Mouse (Mus musculus): ENCODE results near the gene Mmaa. TPM values are rescaled to one million over a fixed set of nuclear protein-coding genes. Genes with fewer than 3 reads are reported as not detected.

Gene Mmaa
- 10 to 100 TPM; 26.6 to 29.5 TPM for total RNA-seq (2021)
- long read RNA-seq, experiment 1, full-length matches to known transcripts, result 8 of 22 reads
- long read RNA-seq, experiment 1, partial matches to known transcripts, result 12 of 22 reads
- long read RNA-seq, experiment 1, other reads (novel, unspliced or antisense), result 2 of 22 reads
- long read RNA-seq, experiment 2, full-length matches to known transcripts, result 3 of 22 reads
- long read RNA-seq, experiment 2, partial matches to known transcripts, result 13 of 22 reads
- long read RNA-seq, experiment 2, other reads (novel, unspliced or antisense), result 6 of 22 reads

DNA sequence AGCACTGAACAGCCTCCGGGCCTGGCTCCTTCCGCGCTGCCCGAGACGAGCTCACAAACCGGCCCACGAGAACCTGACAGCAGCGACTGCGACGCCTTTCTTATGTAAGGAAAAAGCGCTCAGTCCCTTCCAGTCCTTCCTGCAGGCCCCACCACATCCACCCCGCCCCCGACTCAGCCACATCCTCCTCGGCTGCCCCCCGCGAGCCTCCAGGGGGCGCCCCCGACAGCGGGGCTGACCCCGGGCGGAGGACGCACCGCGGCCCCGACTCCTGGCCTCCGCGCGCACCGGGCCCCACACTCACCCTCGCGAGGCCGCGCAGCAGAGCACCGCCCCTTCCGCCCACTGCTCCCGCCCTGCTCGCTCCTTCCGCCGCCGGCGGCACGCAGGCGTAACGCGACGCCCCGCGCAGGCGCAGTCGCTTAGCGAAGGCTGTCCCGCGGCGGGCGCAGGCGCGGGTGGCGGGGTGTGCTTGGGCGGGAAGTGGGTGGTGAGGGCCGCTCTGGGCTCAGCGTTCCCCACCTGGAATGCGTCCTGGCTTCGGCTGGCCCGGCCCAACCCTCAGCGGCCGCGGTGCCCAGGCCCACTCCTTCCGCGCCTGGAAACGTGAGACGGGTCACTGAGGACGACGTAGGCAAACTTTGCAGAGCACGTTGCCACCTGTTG is at the start of gene Mmaa:
Mmaa (minus strand) TSS at position 328 of the 666 bp plus-strand sequence.
- Histone ChIP-seq H3K4me3 (peak within 1 kb of the TSS; percentile 75), H3K27ac (peak within 1 kb of the TSS; percentile 98)
- intact Hi-C loops (cut with DNase I), result loop anchor here (1.0 to 5.0 kb wide), 6 partner anchors 105 to 474 kb away; partner anchors contain the start of genes Lsm6, Otud4 and Smad1
- peak; percentile 97 for DNase-seq (ENCODE audit: extremely low spot score in 1 of 2, low spot score in 2 of 2)
- peak; percentile 60 for TF ChIP-seq CTCF (IDR thresholded peaks at IDR 0.05)

DNA sequence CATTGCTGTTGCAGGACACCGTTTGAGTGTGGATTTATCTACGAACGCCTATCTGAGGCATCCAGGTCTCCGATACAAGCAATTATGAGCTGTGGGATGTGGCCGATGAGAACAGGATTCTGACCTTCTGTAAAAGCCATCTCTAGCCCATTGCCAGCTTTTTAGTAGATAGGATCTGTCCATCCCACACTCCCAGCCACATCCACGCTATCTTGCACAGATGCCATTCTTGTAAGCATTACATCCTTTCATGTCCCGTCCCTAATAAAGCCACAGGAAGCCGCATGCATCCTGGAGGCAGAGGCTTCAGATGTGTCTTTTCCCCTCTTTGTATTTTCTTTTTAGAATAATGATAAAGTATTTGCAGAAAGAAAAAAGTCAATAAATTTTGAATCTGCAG is 46.5 kb upstream of the Mmaa start:
- TF ChIP-seq CTCF (IDR thresholded peaks at IDR 0.05), result no peak
- no peak overlapping the region for H3K27ac ChIP-seq
- DNase-seq (ENCODE audit: extremely low spot score in 1 of 2, low spot score in 2 of 2), result no peak
- no peak overlapping the region for H3K4me3 ChIP-seq
- intact Hi-C loops (cut with DNase I), result no loop called here

DNA sequence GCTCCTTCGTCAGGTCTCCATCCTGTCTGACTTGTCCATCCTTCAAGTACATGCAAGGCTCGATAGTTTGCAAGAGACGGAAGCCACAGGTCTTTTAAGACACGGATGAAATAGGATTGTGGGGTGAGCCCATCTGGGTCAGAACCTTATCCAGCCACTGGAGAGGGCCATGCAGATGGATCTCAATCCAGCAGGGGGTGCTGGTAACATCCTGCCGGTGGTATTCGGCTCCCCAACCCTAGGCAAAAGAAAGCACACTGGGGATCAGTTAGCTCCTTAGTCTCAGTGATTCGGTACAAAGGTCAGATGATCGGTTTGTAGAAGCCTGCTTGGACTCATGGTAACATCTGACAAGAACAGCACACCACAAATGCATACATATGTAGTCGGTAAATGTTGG is 44.8 kb upstream of the Mmaa start:
- intact Hi-C loops (cut with DNase I), result loop anchor here (2.0 kb wide), 1 partner anchor 59 kb away; the partner anchor contains the start of gene Smad1
- TF ChIP-seq CTCF (IDR thresholded peaks at IDR 0.05), result peak; percentile 65
- Histone ChIP-seq H3K4me3 (no peak overlapping the region), H3K27ac (no peak overlapping the region)
- no peak for DNase-seq (ENCODE audit: extremely low spot score in 1 of 2, low spot score in 2 of 2)

DNA sequence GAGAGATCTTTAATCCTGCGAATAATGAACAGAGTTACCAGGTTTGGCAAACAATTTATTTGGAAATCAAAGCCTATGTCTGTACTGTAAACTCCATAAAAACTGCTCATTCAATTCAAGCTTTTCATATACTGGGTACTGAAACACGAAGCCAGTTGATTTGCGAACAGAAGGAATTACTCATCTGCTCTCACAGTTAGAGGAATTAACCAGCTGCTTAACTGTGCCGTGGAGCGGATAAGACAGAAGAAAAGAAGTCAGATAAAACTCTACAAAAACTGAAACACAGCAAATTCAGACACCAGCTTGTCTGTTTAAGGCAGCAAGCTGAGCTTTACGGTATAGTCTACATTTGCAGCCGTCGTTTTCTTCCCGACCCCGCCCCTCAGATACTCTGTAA is 43.9 kb upstream of the Mmaa start:
- DNase-seq (ENCODE audit: extremely low spot score in 1 of 2, low spot score in 2 of 2), result peak in 1 of 2 experiments; percentile 5
- Histone ChIP-seq H3K4me3 (no peak overlapping the region), H3K27ac (no peak overlapping the region)
- TF ChIP-seq CTCF (IDR thresholded peaks at IDR 0.05), result no peak
- intact Hi-C loops (cut with DNase I), result loop anchor here (2.0 kb wide), 1 partner anchor 60 kb away; the partner anchor contains the start of gene Smad1

DNA sequence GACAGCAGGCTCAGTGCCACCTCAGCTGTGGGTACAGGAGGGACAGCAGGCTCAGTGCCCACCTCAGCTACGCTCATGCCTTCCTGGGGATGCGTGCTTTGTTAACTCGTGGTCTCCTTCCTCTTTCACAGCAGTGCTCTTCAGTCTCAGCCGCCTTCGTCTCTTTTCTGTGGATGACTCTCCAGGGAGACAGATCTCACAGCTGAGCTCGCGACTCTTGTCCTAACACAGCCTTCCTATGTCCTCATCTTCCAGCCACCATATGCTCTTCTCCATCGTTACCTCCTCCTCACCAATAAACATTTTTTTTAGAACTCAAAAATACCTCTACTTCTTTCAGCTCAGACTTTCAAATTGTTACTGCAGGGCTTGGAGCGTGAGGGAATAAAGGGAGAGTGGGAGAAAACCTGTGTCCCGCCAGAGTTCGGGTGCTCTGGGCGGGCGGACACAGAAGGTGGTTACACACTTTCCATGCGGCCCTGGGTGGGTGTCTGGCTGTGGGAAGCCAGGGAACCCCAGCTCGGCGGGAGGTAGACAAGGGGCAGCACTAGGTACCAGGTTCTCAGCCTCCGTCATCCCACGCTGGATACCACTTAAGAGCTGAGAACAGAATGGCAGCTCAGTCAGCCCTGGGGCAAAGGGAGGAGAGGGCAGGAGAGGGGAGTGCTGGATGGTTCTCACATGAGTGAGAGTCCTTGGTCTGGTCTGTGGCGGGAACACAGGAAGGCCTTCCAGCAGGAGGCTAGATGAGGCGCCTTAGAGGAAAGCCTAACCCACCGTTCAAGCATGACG is 37.6 kb upstream of the Mmaa start:
- no peak for DNase-seq (ENCODE audit: extremely low spot score in 1 of 2, low spot score in 2 of 2)
- Histone ChIP-seq H3K4me3 (no peak overlapping the region), H3K27ac (no peak overlapping the region)
- intact Hi-C loops (cut with DNase I), result no loop called here
- no peak for TF ChIP-seq CTCF (IDR thresholded peaks at IDR 0.05)

DNA sequence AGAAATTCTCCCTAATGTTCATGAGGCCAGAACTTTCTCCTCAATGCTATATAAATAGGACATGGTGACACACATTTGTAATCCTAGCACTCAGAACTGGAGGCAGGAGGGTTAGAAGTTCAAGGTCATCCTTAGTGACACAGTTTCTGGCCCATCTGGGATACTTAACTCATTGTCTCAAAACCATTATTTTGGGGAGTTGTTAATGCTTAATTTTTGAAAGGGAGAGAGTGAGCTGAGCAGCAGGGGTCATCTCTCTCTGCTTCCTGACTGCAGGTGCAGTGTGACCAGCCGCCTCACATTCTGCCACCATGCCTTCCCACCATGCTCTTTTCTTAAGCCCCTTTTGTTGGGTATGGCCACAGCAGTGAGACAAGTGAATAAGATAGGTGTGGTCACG is 36.8 kb upstream of the Mmaa start:
- intact Hi-C loops (cut with DNase I), result no loop called here
- TF ChIP-seq CTCF (IDR thresholded peaks at IDR 0.05), result no peak
- no peak overlapping the region for H3K27ac ChIP-seq
- DNase-seq (ENCODE audit: extremely low spot score in 1 of 2, low spot score in 2 of 2), result no peak
- H3K4me3 ChIP-seq, result no peak overlapping the region

DNA sequence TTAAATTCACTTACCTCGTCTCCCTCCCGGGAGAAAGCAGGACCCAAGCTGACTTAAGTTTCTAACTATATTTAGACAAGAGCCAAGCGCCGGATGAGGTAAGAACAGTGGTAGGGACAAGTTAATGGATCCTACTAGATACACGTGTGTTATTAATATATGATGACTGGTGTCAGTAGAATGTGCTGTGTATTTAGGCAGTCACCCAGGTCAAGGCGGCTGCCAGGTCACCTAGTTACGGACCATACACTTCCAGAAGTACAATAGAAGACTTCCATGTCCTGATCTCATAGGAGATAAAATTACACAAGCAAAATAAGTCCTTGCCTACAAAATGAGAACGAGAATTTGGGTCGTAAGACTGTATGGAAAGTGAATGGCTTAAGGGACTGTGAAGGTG is 36.3 kb upstream of the Mmaa start:
- DNase-seq (ENCODE audit: extremely low spot score in 1 of 2, low spot score in 2 of 2), result no peak
- TF ChIP-seq CTCF (IDR thresholded peaks at IDR 0.05), result no peak
- Histone ChIP-seq H3K27ac (no peak overlapping the region), H3K4me3 (no peak overlapping the region)
- intact Hi-C loops (cut with DNase I), result no loop called here

DNA sequence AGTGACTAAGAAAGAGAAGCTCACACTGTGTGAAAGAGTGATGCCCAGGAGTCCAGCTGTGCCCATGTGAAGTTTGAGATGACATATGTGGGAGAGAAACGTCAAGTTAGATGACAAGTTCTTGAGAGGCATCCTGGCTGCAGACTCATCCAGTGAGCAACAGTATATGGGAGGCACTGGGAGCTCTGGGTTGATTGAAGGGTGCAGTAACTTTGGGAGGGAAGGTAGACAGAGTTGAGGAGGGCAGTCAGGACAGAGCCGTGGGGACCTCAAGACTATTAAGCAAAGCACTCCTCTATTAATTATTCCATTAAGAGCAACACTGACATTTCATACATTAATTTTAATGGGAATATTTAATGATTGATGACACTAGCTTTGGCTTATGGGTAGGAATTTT is 35.0 kb upstream of the Mmaa start:
- DNase-seq (ENCODE audit: extremely low spot score in 1 of 2, low spot score in 2 of 2), result no peak
- Histone ChIP-seq H3K4me3 (no peak overlapping the region), H3K27ac (no peak overlapping the region)
- no peak for TF ChIP-seq CTCF (IDR thresholded peaks at IDR 0.05)
- intact Hi-C loops (cut with DNase I), result no loop called here

DNA sequence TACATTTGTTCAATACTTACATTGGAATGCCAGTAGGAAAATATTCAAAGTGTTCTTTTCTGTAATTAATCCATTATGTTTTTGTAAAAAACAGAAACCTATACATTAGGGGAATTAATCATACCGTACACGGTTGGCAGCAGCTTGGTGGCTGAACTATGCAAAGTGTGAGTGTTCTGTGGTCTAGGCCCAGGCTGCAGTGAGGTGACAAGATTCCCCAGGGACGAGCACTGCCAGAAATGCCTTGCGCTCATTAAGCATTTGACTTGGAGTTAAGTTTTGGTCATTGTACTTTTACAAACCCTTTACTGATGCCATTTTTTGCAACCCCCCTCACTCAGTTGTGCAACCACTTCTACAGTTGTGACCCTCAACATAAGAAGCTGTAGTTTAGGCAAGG is 34.4 kb upstream of the Mmaa start:
- no peak for TF ChIP-seq CTCF (IDR thresholded peaks at IDR 0.05)
- intact Hi-C loops (cut with DNase I), result no loop called here
- no peak overlapping the region for H3K4me3 ChIP-seq
- no peak overlapping the region for H3K27ac ChIP-seq
- no peak for DNase-seq (ENCODE audit: extremely low spot score in 1 of 2, low spot score in 2 of 2)

DNA sequence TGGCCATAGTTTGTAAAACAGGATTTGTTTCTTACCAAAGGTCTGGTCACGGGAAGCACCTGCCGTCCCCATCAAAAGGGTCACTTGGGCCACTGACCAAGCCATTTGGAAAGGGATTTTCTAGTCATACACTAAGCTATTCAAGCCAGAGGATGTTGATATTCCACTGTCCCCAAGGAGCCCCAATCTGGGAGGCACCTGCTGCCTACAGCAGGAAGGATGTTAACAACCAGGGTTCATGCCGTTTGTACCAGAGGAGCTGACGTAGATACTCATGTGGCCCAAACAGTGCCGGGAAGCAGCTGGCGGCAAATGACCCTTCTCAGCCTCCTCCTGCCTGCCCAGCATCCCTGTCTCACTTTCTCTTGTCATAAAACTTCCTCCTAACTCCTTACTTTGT is 30.8 kb upstream of the Mmaa start:
- H3K27ac ChIP-seq, result no peak overlapping the region
- intact Hi-C loops (cut with DNase I), result no loop called here
- no peak for DNase-seq (ENCODE audit: extremely low spot score in 1 of 2, low spot score in 2 of 2)
- no peak overlapping the region for H3K4me3 ChIP-seq
- TF ChIP-seq CTCF (IDR thresholded peaks at IDR 0.05), result no peak

DNA sequence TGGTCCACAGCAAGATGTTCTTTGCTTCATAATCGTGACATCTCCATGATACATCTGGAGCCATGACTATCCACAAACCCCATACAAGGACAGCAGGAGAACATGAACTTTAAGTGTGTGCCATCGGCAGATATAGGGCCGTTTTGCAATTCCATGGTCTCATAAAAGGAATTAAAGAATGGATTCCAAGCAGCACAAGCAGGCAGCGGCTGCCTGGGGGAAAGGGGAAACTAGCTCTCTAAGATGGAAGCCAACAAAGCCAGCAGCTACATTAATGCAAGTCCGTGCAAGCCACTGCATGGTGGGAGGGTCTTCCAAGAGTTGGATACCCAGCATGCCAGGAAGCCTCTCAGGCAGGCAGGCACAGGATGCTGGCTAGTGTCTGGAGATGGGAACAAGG is 30.2 kb upstream of the Mmaa start:
- Histone ChIP-seq H3K4me3 (no peak overlapping the region), H3K27ac (no peak overlapping the region)
- DNase-seq (ENCODE audit: extremely low spot score in 1 of 2, low spot score in 2 of 2), result no peak
- TF ChIP-seq CTCF (IDR thresholded peaks at IDR 0.05), result no peak
- intact Hi-C loops (cut with DNase I), result no loop called here

DNA sequence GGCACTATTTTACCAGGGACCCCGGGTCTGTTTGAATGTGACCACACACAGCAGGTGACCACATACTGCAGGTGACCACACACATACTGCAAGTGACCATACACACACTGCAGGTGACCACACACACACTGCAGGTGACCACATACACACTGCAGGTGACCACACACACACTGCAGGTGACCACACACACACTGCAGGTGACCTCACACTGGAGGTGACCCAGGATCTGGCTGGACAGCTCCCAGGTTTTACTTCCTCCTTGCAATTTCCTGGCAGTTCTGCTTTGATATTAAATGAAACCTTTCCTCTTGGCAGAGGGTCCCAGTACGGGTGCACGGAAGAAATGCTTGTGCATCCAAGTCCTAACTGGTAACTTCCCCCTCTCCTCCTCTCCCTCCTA is 29.3 kb upstream of the Mmaa start:
- intact Hi-C loops (cut with DNase I), result no loop called here
- TF ChIP-seq CTCF (IDR thresholded peaks at IDR 0.05), result no peak

More for the DNA sequence above, 29.3 kb upstream of the Mmaa start:
- no peak overlapping the region for H3K4me3 ChIP-seq
- H3K27ac ChIP-seq, result no peak overlapping the region
- DNase-seq (ENCODE audit: extremely low spot score in 1 of 2, low spot score in 2 of 2), result no peak
